Mouse (Mus musculus): ENCODE measurements around the gene Spr. TPM values are rescaled to one million over a fixed set of nuclear protein-coding genes. Genes with fewer than 3 reads are reported as not detected.

Spr gene
- 36.5 and 43.3 TPM in 2 replicates for polyA plus RNA-seq (2014; fragmentation: Nextera tagmentation; extraction: Ambion mirVana)

GRCm38 (mm10) chr6:85137217-85138035, at the start of gene Spr:
TSS of gene Spr (minus strand) at chr6:85137766.
- peak; percentile 90 for DNase-seq
- peak; percentile 86 for ATAC-seq (ENCODE audit: low FRiP score, low TSS enrichment)
- WGBS = under 1% methylated on average over 49 of the region's 49 CpGs
- no peaks in the 10 kb centered on the region for H3K4me1 ChIP-seq (ENCODE audit: control insufficient read depth, insufficient read depth, low read length)
- H3K4me2 ChIP-seq (ENCODE audit: low read length) = peak within 1 kb of the TSS; percentile 75
- peak within 1 kb of the TSS; percentile 69 for H3K4me3 ChIP-seq (replicated peaks; ENCODE audit: low read depth, low read length)
- no peaks in the 10 kb centered on the region for H3K27me3 ChIP-seq (ENCODE audit: control insufficient read depth, insufficient read depth, low read length)
- H3K27ac ChIP-seq (replicated peaks; ENCODE audit: low read depth, low read length) = peak within 1 kb of the TSS; percentile 86
- H3K36me3 ChIP-seq (ENCODE audit: control insufficient read depth, insufficient read depth, low read length) = no peaks in the 10 kb centered on the region
- peak within 1 kb of the TSS; percentile 65 for H3K9ac ChIP-seq (replicated peaks; ENCODE audit: low read length)
- H3K9me3 ChIP-seq (ENCODE audit: control insufficient read depth, low read length) = no peaks in the 10 kb centered on the region

- Histone ChIP-seq H3K4me3 (replicated peaks; ENCODE audit: low read depth, low read length) (peak overlapping the region; percentile 37; the same call in 1 of the 2 replicates), H3K27ac (replicated peaks; ENCODE audit: low read depth, low read length) (no peak overlapping the region), H3K9ac (replicated peaks; ENCODE audit: low read length) (no peak overlapping the region), H3K36me3 (ENCODE audit: control insufficient read depth, insufficient read depth, low read length) (no peaks in the 10 kb centered on the region), H3K4me1 (ENCODE audit: control insufficient read depth, insufficient read depth, low read length) (peaks cover 22% of the 10 kb centered on the region; the same call in 1 of the 2 replicates), H3K9me3 (ENCODE audit: control insufficient read depth, low read length) (no peaks in the 10 kb centered on the region), H3K27me3 (ENCODE audit: control insufficient read depth, insufficient read depth, low read length) (peaks cover 68% of the 10 kb centered on the region), H3K4me2 (ENCODE audit: low read length) (peak overlapping the region; percentile 70)
- WGBS = 1% methylated on average over 15 of the region's 15 CpGs
- ATAC-seq (ENCODE audit: low FRiP score, low TSS enrichment) (no peak), DNase-seq (peak; percentile 23)
Measured at GRCm38 (mm10) chr6:85186744-85187059, 49.1 kb upstream of the Spr start.

DNA sequence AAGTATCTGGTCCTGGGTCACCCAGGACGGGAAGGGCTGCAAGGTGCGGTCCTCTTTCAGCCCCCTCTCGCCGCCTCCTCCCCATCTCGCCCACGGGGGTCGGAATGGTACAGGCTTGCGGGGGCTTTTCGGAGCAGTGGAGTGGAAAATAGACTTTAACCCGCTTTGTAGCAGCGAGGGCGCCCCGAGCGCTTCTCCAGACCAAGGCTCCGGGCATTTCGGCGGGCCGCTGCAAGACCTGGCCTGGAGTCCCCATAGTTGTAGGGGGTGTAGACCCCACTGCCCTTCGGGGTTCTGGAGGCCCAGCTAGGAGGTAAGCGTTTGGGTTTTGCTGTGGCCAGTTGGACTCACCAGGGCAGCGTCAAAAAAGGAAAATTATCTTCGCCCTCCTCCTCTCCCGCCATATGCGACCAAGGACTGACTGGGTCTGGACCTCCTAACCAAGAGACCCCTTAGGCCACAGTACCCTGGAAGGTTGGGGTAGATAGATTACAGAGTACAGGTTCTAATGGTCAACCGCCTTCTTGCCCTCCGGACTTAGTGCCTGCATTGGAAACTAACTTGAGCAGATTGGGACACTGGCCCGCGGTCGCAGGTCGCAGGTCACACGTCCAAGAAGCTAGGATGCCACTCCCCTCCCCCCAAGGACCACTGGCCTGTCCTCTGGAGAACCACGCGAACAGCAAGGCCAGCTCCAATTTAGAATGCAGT, 48.6 kb upstream of the Spr start:
- DNase-seq (peak; percentile 31), ATAC-seq (ENCODE audit: low FRiP score, low TSS enrichment) (no peak)
- no peaks in the 10 kb centered on the region for H3K9me3 ChIP-seq (ENCODE audit: control insufficient read depth, low read length)
- H3K4me3 ChIP-seq (replicated peaks; ENCODE audit: low read depth, low read length) = peak overlapping the region; percentile 37; the same call in 1 of the 2 replicates
- 2% methylated on average over 33 of the region's 33 CpGs for whole genome bisulfite sequencing
- peak overlapping the region; percentile 70; the same call in 1 of the 2 replicates for H3K4me2 ChIP-seq (ENCODE audit: low read length)
- H3K36me3 ChIP-seq (ENCODE audit: control insufficient read depth, insufficient read depth, low read length) = no peaks in the 10 kb centered on the region
- no peak overlapping the region for H3K27ac ChIP-seq (replicated peaks; ENCODE audit: low read depth, low read length)
- no peak overlapping the region for H3K9ac ChIP-seq (replicated peaks; ENCODE audit: low read length)
- peaks cover 63% of the 10 kb centered on the region for H3K27me3 ChIP-seq (ENCODE audit: control insufficient read depth, insufficient read depth, low read length)
- H3K4me1 ChIP-seq (ENCODE audit: control insufficient read depth, insufficient read depth, low read length) = peaks cover 22% of the 10 kb centered on the region; the same call in 1 of the 2 replicates

- H3K27me3 ChIP-seq (ENCODE audit: control insufficient read depth, insufficient read depth, low read length) = peaks cover 44% of the 10 kb centered on the region
- WGBS = 63% methylated on average over 3 of the region's 3 CpGs
- no peak overlapping the region for H3K27ac ChIP-seq (replicated peaks; ENCODE audit: low read depth, low read length)
- H3K4me1 ChIP-seq (ENCODE audit: control insufficient read depth, insufficient read depth, low read length) = peaks cover 22% of the 10 kb centered on the region; the same call in 1 of the 2 replicates
- ATAC-seq (ENCODE audit: low FRiP score, low TSS enrichment) (no peak), DNase-seq (no peak)
- H3K9ac ChIP-seq (replicated peaks; ENCODE audit: low read length) = no peak overlapping the region
- H3K36me3 ChIP-seq (ENCODE audit: control insufficient read depth, insufficient read depth, low read length) = no peaks in the 10 kb centered on the region
- no peaks in the 10 kb centered on the region for H3K9me3 ChIP-seq (ENCODE audit: control insufficient read depth, low read length)
- H3K4me2 ChIP-seq (ENCODE audit: low read length) = no peak overlapping the region
- no peak overlapping the region for H3K4me3 ChIP-seq (replicated peaks; ENCODE audit: low read depth, low read length)
Measured at GRCm38 (mm10) chr6:85183951-85184350, 46.4 kb upstream of the Spr start.

- H3K9ac ChIP-seq (replicated peaks; ENCODE audit: low read length) = no peak overlapping the region
- H3K27me3 ChIP-seq (ENCODE audit: control insufficient read depth, insufficient read depth, low read length) = peaks cover 9% of the 10 kb centered on the region
- H3K9me3 ChIP-seq (ENCODE audit: control insufficient read depth, low read length) = no peaks in the 10 kb centered on the region
- H3K4me1 ChIP-seq (ENCODE audit: control insufficient read depth, insufficient read depth, low read length) = no peaks in the 10 kb centered on the region
- no peak overlapping the region for H3K4me2 ChIP-seq (ENCODE audit: low read length)
- no peak overlapping the region for H3K27ac ChIP-seq (replicated peaks; ENCODE audit: low read depth, low read length)
- ATAC-seq (ENCODE audit: low FRiP score, low TSS enrichment) = no peak
- no peak for DNase-seq
- H3K4me3 ChIP-seq (replicated peaks; ENCODE audit: low read depth, low read length) = no peak overlapping the region
- 64% methylated on average over 2 of the region's 2 CpGs for WGBS
- H3K36me3 ChIP-seq (ENCODE audit: control insufficient read depth, insufficient read depth, low read length) = no peaks in the 10 kb centered on the region
Measured at GRCm38 (mm10) chr6:85180036-85180435, 42.5 kb upstream of the Spr start.

DNA sequence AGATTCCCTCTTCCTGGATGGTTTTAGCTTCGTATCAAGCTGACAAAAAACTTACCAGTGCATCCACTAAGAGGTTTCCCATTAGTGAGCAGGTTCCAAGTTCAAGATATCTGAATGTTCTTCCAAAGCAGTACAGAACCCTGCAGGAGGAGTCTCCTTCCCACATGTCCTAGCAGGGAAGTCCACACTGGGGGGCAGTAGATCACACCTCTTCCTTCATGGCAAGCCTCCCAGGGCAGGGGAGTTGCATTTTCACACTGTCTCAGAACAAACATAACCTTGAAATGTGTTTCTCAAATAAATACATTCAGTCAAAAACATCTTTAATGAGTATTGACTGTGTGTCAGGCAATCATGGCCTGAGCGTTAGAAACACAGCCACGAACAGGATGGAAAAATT, 42.0 kb upstream of the Spr start:
- no peak for ATAC-seq (ENCODE audit: low FRiP score, low TSS enrichment)
- WGBS = 76% methylated on average over 3 of the region's 3 CpGs
- H3K4me1 ChIP-seq (ENCODE audit: control insufficient read depth, insufficient read depth, low read length) = no peaks in the 10 kb centered on the region
- no peaks in the 10 kb centered on the region for H3K36me3 ChIP-seq (ENCODE audit: control insufficient read depth, insufficient read depth, low read length)
- no peak overlapping the region for H3K4me3 ChIP-seq (replicated peaks; ENCODE audit: low read depth, low read length)
- no peak overlapping the region for H3K4me2 ChIP-seq (ENCODE audit: low read length)
- no peak overlapping the region for H3K27ac ChIP-seq (replicated peaks; ENCODE audit: low read depth, low read length)
- H3K9me3 ChIP-seq (ENCODE audit: control insufficient read depth, low read length) = no peaks in the 10 kb centered on the region
- no peak for DNase-seq
- no peak overlapping the region for H3K9ac ChIP-seq (replicated peaks; ENCODE audit: low read length)
- peaks cover 7% of the 10 kb centered on the region for H3K27me3 ChIP-seq (ENCODE audit: control insufficient read depth, insufficient read depth, low read length)

DNA sequence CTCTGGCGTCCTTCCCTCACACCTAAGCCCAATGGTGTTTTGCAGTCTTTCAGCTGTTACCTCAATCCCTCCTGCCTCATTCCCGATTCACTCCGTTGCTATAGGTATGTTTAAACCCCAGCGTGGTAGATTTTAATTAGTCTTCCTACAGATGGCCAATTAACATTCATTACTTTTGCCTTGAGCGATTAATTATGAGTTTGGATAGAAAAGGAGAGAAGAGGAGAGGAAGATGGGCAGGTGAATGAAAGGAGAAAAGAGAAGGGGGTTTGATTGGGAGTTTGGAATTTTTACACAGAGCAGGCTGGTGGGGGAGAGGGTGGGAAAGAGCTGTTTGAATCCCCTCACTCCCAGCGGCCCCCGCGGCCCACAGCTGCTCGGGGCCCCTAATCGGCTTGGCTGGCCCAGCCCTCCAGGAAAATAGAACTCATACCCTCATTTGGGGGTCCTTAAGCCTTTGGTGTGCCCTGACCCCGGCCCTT, 27.9 kb upstream of the Spr start:
- Histone ChIP-seq H3K4me3 (replicated peaks; ENCODE audit: low read depth, low read length) (no peak overlapping the region), H3K9ac (replicated peaks; ENCODE audit: low read length) (no peak overlapping the region), H3K9me3 (ENCODE audit: control insufficient read depth, low read length) (no peaks in the 10 kb centered on the region), H3K4me1 (ENCODE audit: control insufficient read depth, insufficient read depth, low read length) (0 out of 2 replicates have a peak, but pooled peaks cover 5% of the 10 kb centered on the region), H3K4me2 (ENCODE audit: low read length) (peak overlapping the region; percentile 32; the same call in 1 of the 2 replicates), H3K27ac (replicated peaks; ENCODE audit: low read depth, low read length) (no peak overlapping the region), H3K27me3 (ENCODE audit: control insufficient read depth, insufficient read depth, low read length) (no peaks in the 10 kb centered on the region), H3K36me3 (ENCODE audit: control insufficient read depth, insufficient read depth, low read length) (no peaks in the 10 kb centered on the region)
- ATAC-seq (ENCODE audit: low FRiP score, low TSS enrichment) = no peak
- 35% methylated on average over 11 of the region's 11 CpGs for WGBS
- DNase-seq = peak; percentile 45

DNA sequence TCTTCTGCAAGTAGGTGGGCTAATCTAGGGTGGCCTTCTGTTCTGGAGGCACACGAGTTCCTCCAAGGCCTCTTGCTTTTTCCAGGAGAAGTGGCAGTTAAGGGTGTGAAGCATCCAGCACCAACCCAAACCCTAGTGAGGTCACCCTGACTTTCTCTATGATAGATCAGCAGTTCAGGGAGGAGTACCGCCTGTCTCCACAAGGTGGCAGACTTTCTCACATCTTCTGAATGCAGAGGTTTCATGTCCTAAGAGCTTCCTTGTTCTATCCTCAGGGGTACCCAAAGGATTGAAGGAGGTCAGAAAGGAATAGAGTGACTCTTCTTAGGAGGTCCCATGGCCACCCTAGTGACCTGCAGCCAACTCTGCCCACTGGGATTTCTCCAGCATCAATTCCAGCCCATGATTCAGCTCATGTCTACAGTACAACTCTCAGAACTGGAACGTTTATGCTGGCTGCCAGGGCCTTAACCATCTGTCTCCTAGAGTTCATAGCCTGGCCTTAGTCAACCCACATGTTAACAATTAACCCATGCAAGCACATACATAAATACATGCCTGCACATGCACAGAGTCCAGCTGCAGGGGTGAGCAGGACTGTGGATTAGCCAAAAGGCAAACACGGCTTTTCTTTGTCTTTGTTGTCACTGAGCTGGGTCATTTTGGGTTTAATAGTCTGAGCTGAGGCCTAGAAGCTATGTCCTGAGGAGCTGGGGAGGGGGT, 22.8 kb upstream of the Spr start:
- Histone ChIP-seq H3K4me2 (ENCODE audit: low read length) (no peak overlapping the region), H3K4me3 (replicated peaks; ENCODE audit: low read depth, low read length) (no peak overlapping the region), H3K27ac (replicated peaks; ENCODE audit: low read depth, low read length) (no peak overlapping the region), H3K4me1 (ENCODE audit: control insufficient read depth, insufficient read depth, low read length) (no peaks in the 10 kb centered on the region), H3K9me3 (ENCODE audit: control insufficient read depth, low read length) (no peaks in the 10 kb centered on the region), H3K27me3 (ENCODE audit: control insufficient read depth, insufficient read depth, low read length) (no peaks in the 10 kb centered on the region), H3K9ac (replicated peaks; ENCODE audit: low read length) (no peak overlapping the region), H3K36me3 (ENCODE audit: control insufficient read depth, insufficient read depth, low read length) (no peaks in the 10 kb centered on the region)
- DNase-seq (peak; percentile 89), ATAC-seq (ENCODE audit: low FRiP score, low TSS enrichment) (no peak)
- WGBS = 42% methylated on average over 4 of the region's 4 CpGs

Data from midbrain, embryonic 14.5 days (tissue).